Mouse (Mus musculus): ENCODE measurements at regions not wholly inside any gene's neighbourhood (a gene's known extent, or its start where the extent isn't known, plus 50 kb on each side); places are given as distances from the start of the nearest gene placed in this dataset.

DNA sequence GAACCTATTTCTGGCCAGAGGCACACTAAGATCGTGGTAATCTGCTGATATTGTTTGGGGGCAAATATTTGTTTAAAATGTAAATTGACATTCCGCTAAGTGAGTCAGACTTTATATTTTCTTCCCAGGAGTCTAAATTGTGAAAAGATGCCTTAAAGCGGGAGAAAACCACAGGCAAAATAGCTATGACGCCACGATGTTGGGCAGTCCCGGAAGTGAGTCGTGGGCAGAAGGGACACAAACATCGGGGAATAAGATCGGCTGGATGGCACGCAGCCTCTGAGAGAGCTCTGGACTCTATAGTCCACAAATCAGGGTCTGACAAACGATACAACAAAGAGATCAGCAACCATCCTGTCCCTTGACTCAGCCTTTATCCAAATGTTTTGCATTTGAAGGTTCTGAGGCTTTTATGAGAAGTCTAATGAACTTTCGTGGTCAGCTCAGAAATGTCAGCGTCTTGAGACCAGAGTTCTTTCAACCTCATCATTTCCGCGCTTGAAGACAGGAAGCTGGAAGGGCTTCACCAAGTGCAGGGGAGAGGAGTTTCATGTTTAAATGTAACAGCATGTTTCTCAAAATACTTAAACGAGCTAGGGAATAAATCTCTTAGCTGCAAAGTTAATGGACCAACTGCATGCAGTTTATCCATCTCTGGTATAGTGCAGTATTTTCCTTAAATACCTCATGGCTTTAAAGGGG is 472.2 kb upstream of the Intu start:
- DNase-seq (ENCODE audit: low spot score in 2 of 2), result no peak

DNA sequence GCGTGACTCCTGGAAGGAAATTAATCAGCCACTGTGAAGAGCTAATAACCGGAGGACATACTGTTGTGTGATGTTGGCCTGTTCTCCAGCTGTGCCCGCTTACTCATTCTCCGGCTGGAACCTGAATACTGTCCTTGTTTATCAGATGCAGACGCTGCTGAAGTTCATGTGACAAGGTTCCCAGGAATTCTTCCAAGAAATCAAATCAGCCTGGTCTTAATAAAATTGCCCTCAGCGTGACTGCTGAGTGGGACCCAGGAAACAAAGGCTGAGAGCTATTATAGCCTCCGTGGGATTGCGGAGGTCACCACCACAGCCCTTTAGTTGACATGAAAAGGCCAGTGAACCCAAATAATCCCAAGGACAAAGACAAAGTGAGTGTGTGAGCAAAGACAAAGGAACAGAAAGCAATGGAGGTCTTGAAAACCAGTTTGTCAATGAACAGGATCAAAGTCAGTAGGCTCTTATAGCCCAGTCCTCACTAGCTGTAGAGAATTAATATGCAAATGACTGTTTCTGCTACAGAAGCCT is 460.9 kb upstream of the Intu start:
- DNase-seq (ENCODE audit: low spot score in 2 of 2), result no peak

GRCm38 (mm10) chr3:40076824-40077223 is 454.3 kb upstream of the Intu start:
- DNase-seq (ENCODE audit: low spot score in 2 of 2), result no peak

DNA sequence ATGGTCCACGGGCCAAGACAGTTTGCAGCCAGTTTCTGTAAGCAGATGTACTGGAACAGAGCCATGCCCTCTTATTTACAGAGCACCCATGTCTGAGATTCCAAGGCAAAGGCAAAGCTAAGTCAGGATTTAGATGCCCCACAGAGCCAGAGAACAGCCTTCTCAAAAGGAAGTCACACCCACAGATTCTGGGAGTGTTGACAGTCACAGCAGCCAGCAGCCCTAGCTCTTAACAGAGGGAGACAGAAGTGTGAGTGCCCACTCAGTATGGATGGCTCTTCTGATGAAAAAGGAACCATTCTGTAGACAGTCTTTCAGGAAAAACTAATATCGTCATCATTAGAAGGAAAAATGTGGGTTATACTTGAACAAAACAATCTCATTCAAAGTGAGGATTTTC is 446.0 kb upstream of the Intu start:
- no peak for DNase-seq (ENCODE audit: low spot score in 2 of 2)

GRCm38 (mm10) chr3:40091773-40092343 is 439.2 kb upstream of the Intu start:
- DNase-seq (ENCODE audit: low spot score in 2 of 2), result no peak

DNA sequence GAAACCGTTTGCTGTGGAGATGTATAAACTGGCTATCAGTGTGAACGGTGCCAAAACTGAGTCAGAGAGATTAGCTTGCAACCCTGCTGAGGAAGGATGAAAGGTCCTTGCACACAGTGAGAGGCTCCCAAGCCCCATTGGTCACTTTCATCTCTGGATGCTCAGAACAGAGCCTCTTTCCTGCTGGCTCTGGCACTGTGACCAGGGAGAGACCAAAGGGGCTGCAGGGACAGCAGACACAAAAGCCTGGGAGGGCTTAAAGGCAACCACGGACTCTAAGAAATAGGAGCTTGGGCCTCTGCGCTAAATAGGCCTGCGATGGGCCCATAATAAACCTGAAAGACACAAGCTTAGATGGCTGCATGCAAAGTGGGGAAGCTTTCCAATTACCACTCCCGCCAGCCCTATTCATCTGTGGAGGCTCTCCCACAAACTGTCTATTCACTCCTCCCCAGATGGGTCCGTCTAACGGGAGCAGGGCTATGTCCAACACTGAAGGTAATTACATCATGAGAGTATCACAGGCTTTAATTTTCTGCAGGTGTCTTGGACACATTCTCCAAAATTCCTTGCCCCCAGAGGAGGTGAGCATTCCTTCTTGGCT is 438.2 kb upstream of the Intu start:
- no peak for DNase-seq (ENCODE audit: low spot score in 2 of 2)

- DNase-seq (ENCODE audit: low spot score in 2 of 2), result no peak
Observed at GRCm38 (mm10) chr3:40094040-40094439, 437.0 kb upstream of the Intu start.

DNA sequence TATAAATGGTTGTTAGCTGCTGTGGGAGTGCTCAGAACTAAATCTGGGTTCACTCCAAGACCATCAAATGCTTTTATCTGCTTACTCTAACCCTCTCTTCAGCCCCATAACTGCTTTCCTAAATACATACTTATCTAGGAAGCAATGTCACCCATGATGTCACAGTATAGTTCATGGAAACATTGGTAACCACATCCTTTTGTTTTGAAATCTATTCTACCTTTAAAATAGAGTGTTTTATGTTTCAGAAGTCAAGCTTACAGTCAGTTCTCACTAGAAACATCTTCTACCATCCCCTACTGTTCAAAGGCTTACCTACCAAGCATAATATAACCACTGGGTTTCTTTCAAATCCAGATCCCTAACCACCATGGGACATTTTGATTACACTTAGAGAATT is 436.4 kb upstream of the Intu start:
- no peak for DNase-seq (ENCODE audit: low spot score in 2 of 2)

- DNase-seq (ENCODE audit: low spot score in 2 of 2), result no peak
Observed at GRCm38 (mm10) chr3:40102698-40103097, 428.4 kb upstream of the Intu start.

DNA sequence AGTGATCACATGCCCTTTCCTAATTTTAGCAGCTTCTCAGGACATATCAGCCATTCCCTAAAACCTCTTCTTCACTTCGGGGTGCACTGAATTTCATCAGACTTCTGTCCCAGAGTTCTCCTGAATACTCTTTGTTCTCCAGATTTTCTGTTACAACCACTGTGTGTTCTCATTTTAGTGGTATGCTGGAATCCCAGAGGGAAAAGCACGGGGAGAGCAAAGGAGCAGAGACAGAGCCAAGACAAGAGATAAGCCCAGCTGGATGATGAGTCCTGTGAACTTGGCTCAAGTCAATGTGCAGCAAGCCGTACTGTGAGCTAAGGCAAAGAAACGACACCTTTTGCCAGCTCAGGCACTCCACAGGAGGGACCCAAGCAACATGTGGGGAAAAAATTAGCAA is 416.3 kb upstream of the Intu start:
- no peak for DNase-seq (ENCODE audit: low spot score in 2 of 2)

DNA sequence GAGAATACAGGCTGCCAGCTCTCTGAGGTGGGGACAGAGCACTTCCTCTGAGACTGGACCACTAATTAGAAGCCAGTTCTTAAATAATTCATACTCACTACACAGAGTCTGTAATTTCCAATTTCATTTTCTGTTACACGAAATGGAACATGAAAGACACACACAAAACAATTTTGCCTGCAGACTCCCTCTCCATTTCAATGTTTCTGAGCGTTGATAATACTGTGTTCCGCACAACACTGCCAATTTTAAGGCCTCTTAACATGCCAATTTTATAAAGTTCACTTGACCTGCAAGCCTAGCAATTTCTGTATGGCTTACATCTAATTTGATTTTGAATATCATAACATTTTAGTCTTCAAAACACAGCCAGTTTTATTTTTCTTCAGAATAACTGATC is 412.5 kb upstream of the Intu start:
- no peak for DNase-seq (ENCODE audit: low spot score in 2 of 2)

GRCm38 (mm10) chr3:40119462-40119861 is 411.6 kb upstream of the Intu start:
- no peak for DNase-seq (ENCODE audit: low spot score in 2 of 2)

- no peak for DNase-seq (ENCODE audit: low spot score in 2 of 2)
Observed at GRCm38 (mm10) chr3:40120298-40120875, 410.7 kb upstream of the Intu start.

DNA sequence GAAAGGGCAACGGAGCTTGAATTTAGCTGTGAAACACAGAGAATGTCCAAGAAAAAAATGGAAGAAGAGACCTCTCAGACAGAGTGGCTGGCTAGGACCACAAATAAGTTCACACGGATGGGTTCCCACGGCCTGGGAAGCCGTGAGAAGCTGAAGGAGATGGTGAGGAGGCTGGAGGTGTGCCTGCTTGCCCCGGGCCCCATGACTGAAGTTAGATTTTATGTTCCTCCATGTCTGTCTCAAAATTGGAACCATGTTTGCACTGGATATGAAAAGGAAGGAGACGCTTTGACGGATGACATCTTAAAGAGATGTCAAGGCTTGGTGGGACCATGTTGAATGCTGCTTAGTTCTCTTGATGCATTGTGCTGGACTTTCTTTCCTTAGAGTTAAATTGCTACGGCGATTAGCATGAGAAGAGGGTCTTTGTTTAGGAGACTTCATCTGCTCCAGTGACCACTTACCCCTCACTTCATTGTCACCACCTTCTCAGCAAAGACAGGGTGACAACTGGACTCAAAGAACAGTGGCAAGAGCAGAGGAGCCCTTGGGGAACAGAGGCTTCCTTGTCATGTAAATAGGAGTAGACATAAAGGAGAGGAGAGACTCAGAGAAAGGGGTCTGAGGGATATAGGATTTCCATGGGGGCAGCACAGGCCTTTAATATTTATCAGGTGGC is 407.4 kb upstream of the Intu start:
- DNase-seq (ENCODE audit: low spot score in 2 of 2), result no peak

DNA sequence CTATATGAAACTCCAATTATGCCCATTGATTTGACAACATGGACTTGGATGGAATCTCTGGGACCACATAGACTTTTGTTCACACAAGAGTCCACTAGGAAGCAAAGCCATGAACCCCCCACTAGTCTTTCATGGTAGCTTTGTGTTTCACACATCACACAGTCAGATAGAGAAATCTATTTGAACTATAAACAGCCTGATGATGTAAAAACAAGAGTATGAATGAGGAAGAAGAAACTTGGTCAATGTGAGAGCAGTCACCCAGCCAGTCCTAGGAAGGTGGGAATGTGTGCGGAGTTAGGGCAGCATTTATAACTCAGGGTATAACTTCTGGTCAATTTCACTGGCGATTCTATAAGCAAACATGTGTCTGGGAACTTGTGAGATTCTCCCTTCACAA is 404.2 kb upstream of the Intu start:
- no peak for DNase-seq (ENCODE audit: low spot score in 2 of 2)

DNA sequence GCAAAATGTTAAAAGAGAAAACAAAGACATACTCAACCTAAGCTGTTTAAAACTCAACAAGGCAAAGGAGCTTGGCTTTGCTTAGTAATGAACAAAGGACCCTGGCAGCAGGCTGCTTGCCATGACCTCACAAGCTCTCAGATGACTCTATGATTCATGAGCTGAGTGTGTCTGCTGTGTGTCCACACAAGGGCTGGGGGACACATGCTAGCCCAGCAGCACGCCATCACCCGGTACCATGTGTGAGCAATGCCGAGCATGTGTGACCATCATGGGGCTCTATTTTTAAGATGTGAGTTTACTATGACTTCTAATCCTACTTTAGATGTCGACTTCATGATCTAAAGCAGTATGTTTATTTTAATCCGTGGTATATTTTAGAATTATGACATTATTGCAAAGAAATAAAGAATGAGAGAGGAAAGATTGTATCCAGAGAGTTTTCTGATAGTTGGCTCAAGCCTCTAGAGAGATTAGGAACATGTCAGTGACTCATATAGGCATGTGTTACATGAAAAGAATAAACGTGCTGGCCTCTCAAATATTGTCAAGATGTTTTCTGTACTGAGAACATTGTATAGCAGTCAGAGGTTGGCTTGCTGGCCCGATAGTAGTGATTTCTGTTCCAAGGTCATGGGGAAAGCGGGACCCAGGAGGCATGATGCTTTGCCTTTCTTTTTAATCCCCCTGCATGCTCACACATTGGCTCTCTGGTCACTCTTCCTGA is 400.1 kb upstream of the Intu start:
- DNase-seq (ENCODE audit: low spot score in 2 of 2), result no peak

- no peak for DNase-seq (ENCODE audit: low spot score in 2 of 2)
Observed at GRCm38 (mm10) chr3:40138671-40139070, 392.4 kb upstream of the Intu start.

DNA sequence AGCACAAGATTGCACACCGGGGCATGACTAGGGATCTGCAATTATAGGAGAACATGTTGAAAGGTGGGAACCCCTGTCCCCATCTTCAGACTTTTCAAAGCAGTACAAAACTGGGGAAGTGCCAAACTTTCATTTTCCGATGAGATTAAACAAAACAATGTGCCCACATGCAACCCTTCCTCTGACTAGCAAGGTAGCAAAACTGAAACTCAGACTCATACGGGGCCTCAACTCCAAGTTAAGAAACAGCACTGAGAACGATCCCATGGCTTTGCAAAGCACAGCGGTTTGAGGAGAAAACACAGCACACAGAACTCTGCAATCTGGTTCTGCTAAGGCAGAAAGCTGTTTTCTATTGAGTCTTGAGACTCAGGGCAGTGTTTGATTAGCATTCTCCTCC is 388.9 kb upstream of the Intu start:
- DNase-seq (ENCODE audit: low spot score in 2 of 2), result no peak

- no peak for DNase-seq (ENCODE audit: low spot score in 2 of 2)
Observed at GRCm38 (mm10) chr3:40158631-40159030, 372.5 kb upstream of the Intu start.

GRCm38 (mm10) chr3:40159591-40160145 is 371.4 kb upstream of the Intu start:
- no peak for DNase-seq (ENCODE audit: low spot score in 2 of 2)

GRCm38 (mm10) chr3:40164181-40164580 is 366.9 kb upstream of the Intu start:
- DNase-seq (ENCODE audit: low spot score in 2 of 2), result no peak
